Mouse (Mus musculus) forebrain, embryonic 10.5 days (tissue): ENCODE results near the gene Gimap8. TPM values are rescaled to one million over a fixed set of nuclear protein-coding genes. Genes with fewer than 3 reads are reported as not detected.

ENCODE experiments used
- DNase-seq: peaks from one replicate; pipeline ENCODE4 v3.0.0-alpha.2; 2017; ENCODE audit warnings: low spot score; ENCODE audit errors: extremely low spot score
- H3K27ac ChIP-seq: fragments of 300-500 bp; sonication (generic); 2 replicates; pipeline ENCODE4 v1.5.1; 2016; ENCODE audit warnings: mild to moderate bottlenecking
- H3K27me3 ChIP-seq: fragments of 300-500 bp; sonication (generic); 2 replicates; pipeline ENCODE4 v1.6.1; 2016; ENCODE audit warnings: mild to moderate bottlenecking; ENCODE audit not compliant: poor library complexity, severe bottlenecking
- H3K36me3 ChIP-seq: fragments of 300-500 bp; sonication (generic); replicated peaks from 2 replicates; pipeline ENCODE4 v1.6.1; 2016; ENCODE audit warnings: mild to moderate bottlenecking, moderate library complexity
- H3K4me1 ChIP-seq: fragments of 300-500 bp; sonication (generic); 2 replicates; pipeline ENCODE4 v1.6.1; 2016
- H3K4me3 ChIP-seq: fragments of 300-500 bp; sonication (generic); 2 replicates; pipeline ENCODE4 v1.5.1; 2016; ENCODE audit warnings: mild to moderate bottlenecking, moderate library complexity
- H3K9me3 ChIP-seq: fragments of 300-500 bp; sonication (generic); 2 replicates; pipeline ENCODE4 v1.6.1; 2016; ENCODE audit warnings: mild to moderate bottlenecking, moderate library complexity
- WGBS: fragments of 180-500 bp; shearing (Covaris S2); methylation state at CpG from one replicate; pipeline ENCODE4 v1.1.7; 2016; 5-methylcytosine and 5-hydroxymethylcytosine counted together
- polyA plus RNA-seq: library from polyadenylated mRNA; unstranded; fragments of >200 nt; fragmentation: Nextera tagmentation; extraction: Ambion mirVana; gene quantifications from 2 replicates; pipeline ENCODE4 v1.2.1, GENCODE M21; 2016

Gene Gimap8
- polyA plus RNA-seq, 1 experiment from 2014 or later: 0.33 TPM

DNA sequence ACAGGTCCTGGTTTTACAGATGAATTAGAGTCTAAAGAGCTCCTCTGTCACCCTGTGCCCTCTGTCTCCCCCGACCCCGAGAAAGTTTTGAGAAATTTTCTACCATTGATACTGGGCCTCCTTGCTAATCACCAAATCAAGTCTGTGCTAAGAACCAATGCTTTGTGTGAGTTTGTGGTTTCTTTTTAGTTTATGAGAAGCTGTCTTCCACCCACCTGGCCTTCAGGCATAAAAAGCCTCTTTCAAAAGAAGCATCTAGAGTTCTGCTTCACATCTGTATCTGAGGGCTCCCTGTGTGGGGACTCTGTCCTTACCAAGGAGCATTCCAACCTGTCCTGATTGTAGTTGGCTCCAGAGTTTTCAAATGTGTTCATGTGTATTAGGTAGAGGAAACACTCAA, 38.2 kb downstream of the Gimap8 start:
- H3K27ac ChIP-seq: no peak overlapping the region
- no peak for DNase-seq
- 75% methylated on average over 2 of the region's 2 CpGs for WGBS
- H3K4me3 ChIP-seq: no peak overlapping the region
- H3K4me1 ChIP-seq: no peaks in the 10 kb centered on the region
- no peaks in the 10 kb centered on the region for H3K36me3 ChIP-seq
- H3K27me3 ChIP-seq: no peaks in the 10 kb centered on the region
- no peaks in the 10 kb centered on the region for H3K9me3 ChIP-seq

DNA sequence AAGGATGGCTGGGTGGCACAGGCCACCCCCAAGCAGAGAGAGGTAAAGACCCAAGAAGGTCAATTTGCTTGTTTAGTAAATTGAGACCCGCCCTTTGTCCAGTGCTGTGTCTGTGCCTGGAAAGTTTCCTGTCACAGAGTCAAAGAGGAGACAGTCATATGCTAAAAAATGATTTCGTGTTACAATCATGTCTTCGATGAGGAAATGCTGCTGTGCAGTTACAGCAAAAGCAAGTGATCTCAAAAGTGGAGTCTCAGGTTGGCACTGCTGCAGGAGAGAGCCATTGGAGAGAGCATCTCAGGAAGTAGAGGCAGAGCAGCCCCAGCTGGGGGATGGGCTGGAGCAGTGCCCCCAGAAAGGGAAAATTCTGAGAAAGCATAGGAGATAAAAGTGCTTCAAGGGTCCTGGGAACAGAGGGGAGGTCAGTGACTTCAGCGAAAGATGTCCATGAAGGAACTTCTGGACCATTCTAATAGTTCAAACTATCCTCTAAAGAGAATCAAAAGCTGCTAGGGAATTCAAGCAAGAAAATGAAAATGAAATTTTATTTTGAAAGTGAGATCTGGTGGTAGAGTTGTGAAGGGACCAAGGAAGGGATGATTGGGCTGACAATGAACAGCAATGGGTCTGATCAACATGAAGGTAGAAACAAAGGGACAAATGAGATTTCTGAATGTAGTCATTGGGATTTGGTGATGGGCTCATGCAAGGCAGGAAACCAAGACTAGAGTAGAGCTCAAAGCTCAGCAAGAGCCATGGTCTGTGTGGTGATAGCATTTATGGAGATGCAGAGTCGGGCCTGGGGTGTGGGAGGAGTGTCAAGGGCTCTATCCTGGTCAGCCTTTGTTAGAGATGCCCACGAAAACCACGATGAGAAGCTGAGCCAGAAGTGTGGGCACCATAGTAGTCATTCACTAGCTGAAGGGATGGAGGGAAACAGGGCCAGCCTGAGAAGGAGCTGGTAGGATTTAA, 38.9 kb downstream of the Gimap8 start:
- Histone ChIP-seq H3K9me3 (no peaks in the 10 kb centered on the region), H3K4me3 (no peak overlapping the region), H3K27ac (no peak overlapping the region), H3K4me1 (no peaks in the 10 kb centered on the region), H3K36me3 (no peaks in the 10 kb centered on the region), H3K27me3 (no peaks in the 10 kb centered on the region)
- DNase-seq: no peak
- WGBS: 88% methylated on average over 7 of the region's 7 CpGs

DNA sequence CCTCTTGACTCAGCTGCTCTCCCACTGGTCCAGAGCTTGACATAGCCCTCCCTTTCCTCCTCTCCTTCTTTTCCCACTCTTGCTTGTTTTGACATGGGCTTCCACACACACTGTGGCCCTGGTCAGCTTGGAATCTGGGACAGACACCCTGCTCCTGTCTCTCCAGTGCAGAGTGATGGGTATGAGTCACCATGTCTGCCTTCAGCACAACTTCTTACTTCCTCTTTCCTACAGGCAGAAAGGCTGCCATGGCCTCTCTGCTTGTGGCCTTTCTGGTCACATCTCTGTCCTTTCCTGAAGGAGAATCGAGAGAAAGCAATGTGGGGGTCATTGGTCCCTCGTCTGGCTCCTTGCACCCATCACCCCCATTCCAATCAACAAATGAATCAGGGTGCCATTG, 40.0 kb downstream of the Gimap8 start:
- Histone ChIP-seq H3K36me3 (no peaks in the 10 kb centered on the region), H3K9me3 (no peaks in the 10 kb centered on the region), H3K27me3 (no peaks in the 10 kb centered on the region), H3K4me1 (no peaks in the 10 kb centered on the region), H3K4me3 (no peak overlapping the region), H3K27ac (no peak overlapping the region)
- DNase-seq: no peak
- WGBS: 88% methylated on average over 2 of the region's 2 CpGs

DNA sequence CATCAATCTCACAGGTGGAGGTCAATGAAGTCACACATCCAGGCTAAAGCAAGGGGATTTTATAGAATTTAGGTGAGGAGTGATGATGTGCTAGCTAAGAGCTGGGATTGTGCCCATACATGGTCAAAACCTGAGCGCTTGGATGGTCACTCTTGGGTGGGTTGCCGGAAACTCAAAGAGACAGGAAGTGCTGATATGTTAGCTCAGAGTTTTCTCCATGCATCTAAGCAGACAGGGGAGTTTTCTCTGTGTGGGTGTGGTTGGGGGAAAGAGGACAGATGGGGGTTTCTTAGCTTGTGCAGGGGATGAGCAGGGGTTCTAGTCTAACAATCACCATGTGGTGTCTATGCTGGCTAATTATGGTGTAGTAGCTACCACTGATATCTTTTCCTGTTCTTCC, 42.3 kb downstream of the Gimap8 start:
- 94% methylated on average over 2 of the region's 2 CpGs for WGBS
- Histone ChIP-seq H3K4me3 (no peak overlapping the region), H3K27ac (no peak overlapping the region), H3K4me1 (no peaks in the 10 kb centered on the region), H3K36me3 (no peaks in the 10 kb centered on the region), H3K9me3 (no peaks in the 10 kb centered on the region), H3K27me3 (no peaks in the 10 kb centered on the region)
- no peak for DNase-seq

DNA sequence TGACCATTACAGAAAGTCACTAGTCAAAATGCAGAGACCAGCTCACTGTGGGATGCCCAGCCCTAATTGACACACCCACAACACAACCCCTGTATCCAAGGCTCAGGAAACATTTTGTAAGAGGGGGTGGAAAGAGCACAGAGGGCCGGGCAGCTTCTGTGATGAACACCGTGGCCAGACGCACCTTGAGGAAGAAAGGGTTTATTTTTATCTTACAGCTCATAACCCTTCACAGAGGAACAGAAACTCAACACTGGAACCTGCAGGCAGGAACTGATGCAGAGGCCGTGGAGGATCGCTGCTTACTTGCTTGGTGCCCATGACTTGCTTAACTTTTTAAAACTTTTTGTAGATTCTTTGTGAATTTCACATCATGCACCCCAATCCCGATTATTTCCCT, 45.9 kb downstream of the Gimap8 start:
- no peak for DNase-seq
- Histone ChIP-seq H3K4me3 (no peak overlapping the region), H3K36me3 (no peaks in the 10 kb centered on the region), H3K27me3 (no peaks in the 10 kb centered on the region), H3K4me1 (peaks cover 3% of the 10 kb centered on the region; the same call in 1 of the 2 replicates), H3K9me3 (no peaks in the 10 kb centered on the region), H3K27ac (no peak overlapping the region)
- WGBS: 90% methylated on average over 6 of the region's 6 CpGs

GRCm38 (mm10) chr6:48696830-48697554, 50.0 kb downstream of the Gimap8 start:
- Histone ChIP-seq H3K4me1 (peaks cover 7% of the 10 kb centered on the region; the same call in 1 of the 2 replicates), H3K36me3 (no peaks in the 10 kb centered on the region), H3K4me3 (no peak overlapping the region), H3K9me3 (no peaks in the 10 kb centered on the region), H3K27ac (0 out of 2 replicates have a peak overlapping the region, but pooled peaks have one; percentile 11), H3K27me3 (no peaks in the 10 kb centered on the region)
- DNase-seq: no peak
- WGBS: 85% methylated on average over 4 of the region's 4 CpGs

DNA sequence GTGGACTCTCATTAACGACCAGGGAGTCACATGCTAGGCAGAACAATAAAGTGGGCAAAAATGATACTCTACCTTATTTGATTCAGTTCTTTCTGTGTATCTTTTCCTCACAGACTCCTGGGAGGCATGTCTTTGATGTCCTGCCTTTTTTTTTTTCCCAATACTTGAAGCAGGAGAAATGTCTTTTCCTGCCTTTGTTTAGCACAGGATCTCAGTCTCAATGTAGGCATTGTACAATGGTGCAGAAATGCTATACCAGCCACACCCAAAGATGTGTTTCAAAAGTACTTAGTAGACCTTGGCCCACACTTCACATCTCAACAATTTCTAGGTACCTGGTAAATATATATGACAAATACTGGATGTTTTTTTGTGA, 50.5 kb downstream of the Gimap8 start:
- 49% methylated on average over 1 of the region's 1 CpGs for WGBS

DNA sequence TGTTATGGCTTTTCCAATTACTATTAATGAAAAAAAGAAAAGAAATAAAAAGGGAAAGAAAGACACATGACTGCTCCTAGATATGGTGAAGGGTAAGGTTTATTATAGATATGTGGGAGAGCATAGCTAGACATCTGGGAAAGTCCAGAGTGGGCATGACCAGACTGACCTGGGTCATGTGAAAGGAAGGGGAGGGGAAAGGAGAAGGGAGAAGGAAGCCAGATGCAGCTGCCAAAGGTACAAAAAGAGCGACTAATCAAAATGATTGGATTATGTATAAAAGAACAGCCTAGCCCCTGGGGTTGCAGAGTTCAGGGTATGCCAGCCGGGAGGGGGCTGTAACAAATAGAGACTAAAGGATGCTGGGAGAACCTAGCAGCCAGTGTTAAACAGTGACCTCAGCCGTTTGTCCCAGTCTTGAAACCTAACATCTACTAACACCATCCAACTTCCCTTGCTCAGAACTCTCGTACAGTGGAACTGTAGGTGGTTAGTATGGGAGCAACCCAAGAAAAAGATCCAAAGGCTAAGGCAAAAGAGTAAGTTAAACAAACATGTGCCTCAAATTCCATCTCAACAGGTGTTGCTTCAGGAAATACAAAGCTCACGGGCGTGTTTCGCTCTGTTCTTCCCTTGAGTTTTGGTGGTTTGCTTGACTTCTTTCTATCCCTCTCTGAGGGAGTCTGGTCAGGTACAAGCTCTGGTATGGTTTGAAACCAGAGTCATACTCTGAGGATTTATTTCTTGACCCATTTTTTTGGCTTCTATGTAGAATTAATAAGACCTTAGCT, 51.2 kb downstream of the Gimap8 start:
- Histone ChIP-seq H3K4me3 (no peak overlapping the region), H3K4me1 (peaks cover 7% of the 10 kb centered on the region; the same call in 1 of the 2 replicates), H3K9me3 (no peaks in the 10 kb centered on the region), H3K27me3 (no peaks in the 10 kb centered on the region), H3K36me3 (no peaks in the 10 kb centered on the region), H3K27ac (no peak overlapping the region)
- WGBS: 82% methylated on average over 7 of the region's 7 CpGs
- DNase-seq: no peak

More for the DNA sequence above, 50.5 kb downstream of the Gimap8 start:
- Histone ChIP-seq H3K36me3 (no peaks in the 10 kb centered on the region), H3K27ac (0 out of 2 replicates have a peak overlapping the region, but pooled peaks have one; percentile 11), H3K4me1 (peaks cover 7% of the 10 kb centered on the region; the same call in 1 of the 2 replicates), H3K4me3 (no peak overlapping the region), H3K27me3 (no peaks in the 10 kb centered on the region), H3K9me3 (no peaks in the 10 kb centered on the region)
- DNase-seq: no peak

- DNase-seq: no peak
- H3K4me3 ChIP-seq: no peak overlapping the region
- H3K27me3 ChIP-seq: no peaks in the 10 kb centered on the region
- peaks cover 7% of the 10 kb centered on the region; the same call in 1 of the 2 replicates for H3K4me1 ChIP-seq
- no peaks in the 10 kb centered on the region for H3K36me3 ChIP-seq
- H3K9me3 ChIP-seq: no peaks in the 10 kb centered on the region
- WGBS: 79% methylated on average over 3 of the region's 3 CpGs
- H3K27ac ChIP-seq: no peak overlapping the region
These were observed 51.9 kb downstream of the Gimap8 start for GRCm38 (mm10) chr6:48698888-48699287.

DNA sequence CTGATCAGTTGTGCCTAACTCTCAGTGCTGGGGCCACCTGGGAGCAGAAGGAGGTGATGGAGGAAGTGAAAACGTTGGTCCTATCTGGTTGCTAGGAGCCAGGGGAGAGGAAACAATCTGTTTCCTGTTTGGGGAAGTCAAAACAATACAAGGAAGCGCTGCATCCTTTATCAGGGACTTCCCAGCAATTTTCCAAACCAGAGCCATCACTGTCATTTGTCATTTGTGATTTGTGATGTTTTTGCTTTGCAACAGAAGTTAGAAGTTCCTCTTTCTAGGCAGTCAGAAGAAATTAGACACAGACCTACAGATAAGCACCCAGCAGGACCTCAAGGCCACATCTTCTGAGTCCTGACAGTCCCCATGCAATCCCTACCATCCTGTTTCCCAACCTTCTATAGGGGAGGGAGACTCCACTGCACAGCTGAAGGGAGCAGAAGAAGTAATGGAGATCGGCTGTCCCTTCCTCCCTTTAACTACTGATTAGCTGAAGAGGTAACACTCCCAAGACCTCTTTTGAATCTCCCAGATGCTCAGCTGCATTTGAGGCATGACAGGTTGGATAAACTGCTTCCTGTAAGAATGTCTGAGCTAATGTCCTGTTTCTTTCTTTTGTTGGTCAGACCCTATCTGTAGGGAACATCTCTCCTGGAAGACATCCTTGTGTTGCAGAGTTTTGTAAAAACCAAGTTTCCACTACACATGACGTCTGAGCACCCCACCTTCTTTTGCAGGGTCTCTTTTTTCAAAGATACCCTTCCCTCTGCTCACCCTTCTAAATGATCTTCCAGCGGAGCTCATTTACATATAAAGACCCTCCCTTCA, 53.4 kb downstream of the Gimap8 start:
- Histone ChIP-seq H3K4me1 (peaks cover 7% of the 10 kb centered on the region; the same call in 1 of the 2 replicates), H3K27me3 (no peaks in the 10 kb centered on the region), H3K36me3 (no peaks in the 10 kb centered on the region), H3K9me3 (no peaks in the 10 kb centered on the region), H3K27ac (no peak overlapping the region), H3K4me3 (no peak overlapping the region)
- no peak for DNase-seq
- 65% methylated on average over 5 of the region's 5 CpGs for WGBS

DNA sequence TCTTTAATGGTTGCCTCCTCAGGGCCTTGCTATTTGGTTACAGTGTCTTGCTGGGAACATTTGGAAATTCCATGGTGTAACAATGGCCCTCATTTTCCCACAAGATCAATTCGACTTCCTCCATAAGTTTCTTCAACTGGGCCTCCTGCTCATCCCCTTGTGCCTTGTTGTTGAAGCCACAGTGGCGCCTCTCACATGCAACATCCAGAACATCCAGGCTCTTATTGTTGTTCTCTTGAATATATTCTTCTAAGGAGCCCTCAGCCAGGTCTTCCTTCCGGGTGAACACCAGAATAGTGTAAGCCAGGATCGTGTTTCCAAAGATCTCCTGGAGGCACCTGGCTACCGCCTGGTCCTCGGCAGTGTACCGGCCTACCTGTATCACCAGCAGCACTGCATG, 55.1 kb downstream of the Gimap8 start:
- Histone ChIP-seq H3K27me3 (no peaks in the 10 kb centered on the region), H3K27ac (no peak overlapping the region), H3K4me1 (peaks cover 7% of the 10 kb centered on the region; the same call in 1 of the 2 replicates), H3K4me3 (no peak overlapping the region), H3K36me3 (no peaks in the 10 kb centered on the region), H3K9me3 (no peaks in the 10 kb centered on the region)
- no peak for DNase-seq
- WGBS: 87% methylated on average over 7 of the region's 7 CpGs

- H3K9me3 ChIP-seq: no peaks in the 10 kb centered on the region
- no peak for DNase-seq
- H3K4me3 ChIP-seq: no peak overlapping the region
- 0 out of 2 replicates have a peak, but pooled peaks cover 4% of the 10 kb centered on the region for H3K4me1 ChIP-seq
- H3K27me3 ChIP-seq: no peaks in the 10 kb centered on the region
- no peak overlapping the region for H3K27ac ChIP-seq
- 74% methylated on average over 5 of the region's 5 CpGs for WGBS
- H3K36me3 ChIP-seq: no peaks in the 10 kb centered on the region
These were observed 55.6 kb downstream of the Gimap8 start for GRCm38 (mm10) chr6:48702601-48703000.
